Mouse (Mus musculus) CH12.LX (cell line): ENCODE measurements around the gene Atpaf1. TPM values are rescaled to one million over a fixed set of nuclear protein-coding genes. Genes with fewer than 3 reads are reported as not detected.

ENCODE experiments used
- DNase-seq: peaks from one replicate; pipeline ENCODE4 v3.0.0-alpha.2; 2013; ENCODE audit errors: extremely low read depth
- H3K27ac ChIP-seq: 2 replicates; pipeline ENCODE4 v1.5.1; 2012; ENCODE audit warnings: low read depth, mild to moderate bottlenecking, control low read depth, moderate library complexity; ENCODE audit not compliant: insufficient read depth
- H3K27me3 ChIP-seq: replicated peaks from 2 replicates; pipeline ENCODE3; 2012; ENCODE audit warnings: inconsistent platforms
- H3K36me3 ChIP-seq, 2 experiments: replicated peaks in 1 of 2; 2 replicates each; pipeline versions ENCODE3 to v1.6.1; 2012; ENCODE audit warnings: inconsistent platforms in 1 of 2, low read length in 1 of 2, mild to moderate bottlenecking in 1 of 2, mixed read lengths in 1 of 2, moderate library complexity in 1 of 2; ENCODE audit not compliant: control insufficient read depth in 1 of 2, insufficient read depth in 1 of 2
- H3K4me1 ChIP-seq, 2 experiments: 2 replicates each; pipeline ENCODE4 v1.6.1; 2012; ENCODE audit warnings: inconsistent platforms in 1 of 2, moderate library complexity in 1 of 2; ENCODE audit not compliant: insufficient read depth in 2 of 2, control insufficient read depth in 1 of 2
- H3K4me2 ChIP-seq: 2 replicates; pipeline ENCODE4 v1.6.1; 2012; ENCODE audit warnings: low read depth, mild to moderate bottlenecking, control low read depth; ENCODE audit not compliant: poor library complexity, insufficient read depth, severe bottlenecking
- H3K4me3 ChIP-seq, 3 experiments: fragments of 150-350 bp in 1 of 3; sonication (generic) in 1 of 3; replicated peaks in 1 of 3; 2 replicates each; pipeline versions ENCODE3 to v1.5.1; 2011 to 2012; ENCODE audit warnings: low read depth in 2 of 3, low read length in 2 of 3, mild to moderate bottlenecking in 2 of 3, moderate library complexity in 2 of 3, control low read depth in 1 of 3, improper control_type of control experiment in 1 of 3, inconsistent platforms in 1 of 3, mixed read lengths in 1 of 3; ENCODE audit not compliant: poor library complexity in 1 of 3
- H3K79me2 ChIP-seq: replicated peaks from 2 replicates; pipeline ENCODE4 v1.6.1; 2012; ENCODE audit warnings: mild to moderate bottlenecking, moderate library complexity; ENCODE audit not compliant: control insufficient read depth, poor library complexity, insufficient read depth, severe bottlenecking; ENCODE audit errors: extremely low read depth
- H3K9ac ChIP-seq: 2 replicates; pipeline ENCODE4 v1.6.1; 2012; ENCODE audit warnings: low read depth, mild to moderate bottlenecking, control low read depth, moderate library complexity; ENCODE audit not compliant: insufficient read depth
- H3K9me3 ChIP-seq: replicated peaks from 2 replicates; pipeline ENCODE3; 2012; ENCODE audit warnings: low read length, inconsistent platforms, mixed read lengths
- BHLHE40 ChIP-seq: IDR thresholded peaks from 2 replicates; pipeline ENCODE4 v1.6.1; 2011; ENCODE audit warnings: mild to moderate bottlenecking, low read depth, low read length, improper control_type of control experiment
- CHD1 ChIP-seq: IDR thresholded peaks from 2 replicates; pipeline ENCODE4 v1.6.1; 2012; ENCODE audit warnings: low read depth, low read length, improper control_type of control experiment, inconsistent platforms
- CHD2 ChIP-seq: IDR thresholded peaks from 2 replicates; pipeline ENCODE4 v1.6.1; 2011; ENCODE audit warnings: low read length, improper control_type of control experiment
- CTCF ChIP-seq, 2 experiments: IDR thresholded peaks in 1 of 2; conservative IDR thresholded peaks in 1 of 2; 2 replicates each; pipeline ENCODE4 v1.5.1; 2011 to 2012; ENCODE audit warnings: low read depth in 2 of 2, low read length in 2 of 2, improper control_type of control experiment in 1 of 2, inconsistent platforms in 1 of 2, mild to moderate bottlenecking in 1 of 2, moderate library complexity in 1 of 2
- E2F4 ChIP-seq: IDR thresholded peaks from 2 replicates; pipeline ENCODE4 v1.6.1; 2011; ENCODE audit warnings: low read depth, low read length, improper control_type of control experiment; ENCODE audit not compliant: insufficient replicate concordance
- ELF1 ChIP-seq: IDR thresholded peaks from 2 replicates; pipeline ENCODE4 v1.6.1; 2014; ENCODE audit warnings: low read depth, mild to moderate bottlenecking, inconsistent platforms, low read length, improper control_type of control experiment
- EP300 ChIP-seq: IDR thresholded peaks from 2 replicates; pipeline ENCODE4 v1.6.1; 2011; ENCODE audit warnings: low read length, improper control_type of control experiment
- ETS1 ChIP-seq: conservative IDR thresholded peaks from 2 replicates; pipeline ENCODE4 v1.6.1; 2012; ENCODE audit warnings: low read depth, mild to moderate bottlenecking, inconsistent platforms, low read length, improper control_type of control experiment, moderate library complexity
- GABPA ChIP-seq: IDR thresholded peaks from 2 replicates; pipeline ENCODE4 v1.6.1; 2012; ENCODE audit warnings: low read depth, low read length, improper control_type of control experiment, inconsistent platforms; ENCODE audit not compliant: insufficient replicate concordance
- HCFC1 ChIP-seq: IDR thresholded peaks from 2 replicates; pipeline ENCODE4 v1.6.1; 2012; ENCODE audit warnings: low read depth, mild to moderate bottlenecking, inconsistent platforms, low read length, improper control_type of control experiment
- IRF4 ChIP-seq: IDR thresholded peaks from 2 replicates; pipeline ENCODE4 v1.6.1; 2014; ENCODE audit warnings: low read depth, mild to moderate bottlenecking, inconsistent platforms, low read length, improper control_type of control experiment
- JUN ChIP-seq: IDR thresholded peaks from 2 replicates; pipeline ENCODE4 v1.6.1; 2011; ENCODE audit warnings: low read depth, mild to moderate bottlenecking, low read length, improper control_type of control experiment, moderate library complexity; ENCODE audit not compliant: insufficient read depth
- JUND ChIP-seq: conservative IDR thresholded peaks from 2 replicates; pipeline ENCODE4 v1.6.1; 2011; ENCODE audit warnings: low read depth, low read length, improper control_type of control experiment
- KAT2A ChIP-seq: IDR thresholded peaks from 2 replicates; pipeline ENCODE4 v1.6.1; 2012; ENCODE audit warnings: low read length, improper control_type of control experiment, inconsistent platforms; ENCODE audit not compliant: insufficient replicate concordance
- MAFK ChIP-seq: IDR thresholded peaks from 2 replicates; pipeline ENCODE4 v1.6.1; 2011; ENCODE audit warnings: low read length, improper control_type of control experiment; ENCODE audit not compliant: insufficient replicate concordance
- MAX ChIP-seq: IDR thresholded peaks from 2 replicates; pipeline ENCODE4 v1.6.1; 2011; ENCODE audit warnings: low read length, improper control_type of control experiment
- MAZ ChIP-seq: IDR thresholded peaks from 2 replicates; pipeline ENCODE4 v1.6.1; 2012; ENCODE audit warnings: low read depth, mild to moderate bottlenecking, inconsistent platforms, low read length, improper control_type of control experiment, moderate library complexity
- MEF2A ChIP-seq: IDR thresholded peaks from 2 replicates; pipeline ENCODE4 v1.6.1; 2014; ENCODE audit warnings: low read depth, mild to moderate bottlenecking, inconsistent platforms, low read length, improper control_type of control experiment, borderline replicate concordance
- MXI1 ChIP-seq: IDR thresholded peaks from 2 replicates; pipeline ENCODE4 v1.6.1; 2011; ENCODE audit warnings: mild to moderate bottlenecking, low read depth, low read length, improper control_type of control experiment
- MYC ChIP-seq: IDR thresholded peaks from 2 replicates; pipeline ENCODE4 v1.6.1; 2011; ENCODE audit warnings: low read depth, mild to moderate bottlenecking, improper control_type of control experiment, low read length
- NELFE ChIP-seq: IDR thresholded peaks from 2 replicates; pipeline ENCODE4 v1.6.1; 2011; ENCODE audit warnings: low read depth, low read length, improper control_type of control experiment
- NRF1 ChIP-seq: IDR thresholded peaks from 2 replicates; pipeline ENCODE4 v1.6.1; 2014; ENCODE audit warnings: low read depth, mild to moderate bottlenecking, inconsistent platforms, low read length, improper control_type of control experiment, moderate library complexity
- PAX5 ChIP-seq: IDR thresholded peaks from 2 replicates; pipeline ENCODE4 v1.6.1; 2012; ENCODE audit warnings: low read length, inconsistent platforms, mixed read lengths
- POLR2A ChIP-seq: IDR thresholded peaks from 2 replicates; pipeline ENCODE4 v1.6.1; 2011; ENCODE audit warnings: low read depth, mild to moderate bottlenecking, improper control_type of control experiment, low read length
- POLR2AphosphoS2 ChIP-seq: IDR thresholded peaks from 2 replicates; pipeline ENCODE4 v1.6.1; 2011; ENCODE audit warnings: low read depth, low read length, improper control_type of control experiment
- RAD21 ChIP-seq: IDR thresholded peaks from 2 replicates; pipeline ENCODE4 v1.6.1; 2011; ENCODE audit warnings: low read depth, mild to moderate bottlenecking, low read length, improper control_type of control experiment, moderate library complexity
- RCOR1 ChIP-seq: conservative IDR thresholded peaks from 2 replicates; pipeline ENCODE4 v1.6.1; 2012; ENCODE audit warnings: low read depth, mild to moderate bottlenecking, inconsistent platforms, low read length, improper control_type of control experiment
- SIN3A ChIP-seq: IDR thresholded peaks from 2 replicates; pipeline ENCODE4 v1.6.1; 2012; ENCODE audit warnings: low read length, improper control_type of control experiment, inconsistent platforms
- SMC3 ChIP-seq: IDR thresholded peaks from 2 replicates; pipeline ENCODE4 v1.6.1; 2011; ENCODE audit warnings: low read depth, low read length, improper control_type of control experiment
- TBP ChIP-seq: conservative IDR thresholded peaks from 2 replicates; pipeline ENCODE4 v1.6.1; 2011; ENCODE audit warnings: low read depth, low read length, improper control_type of control experiment
- TCF12 ChIP-seq: IDR thresholded peaks from 2 replicates; pipeline ENCODE4 v1.6.1; 2014; ENCODE audit warnings: low read depth, mild to moderate bottlenecking, inconsistent platforms, low read length, improper control_type of control experiment
- UBTF ChIP-seq: IDR thresholded peaks from 2 replicates; pipeline ENCODE4 v1.6.1; 2012; ENCODE audit warnings: low read depth, mild to moderate bottlenecking, inconsistent platforms, low read length, improper control_type of control experiment, moderate library complexity
- USF1 ChIP-seq: IDR thresholded peaks from 2 replicates; pipeline ENCODE4 v1.6.1; 2014; ENCODE audit warnings: low read depth, mild to moderate bottlenecking, inconsistent platforms, low read length, improper control_type of control experiment
- USF2 ChIP-seq: conservative IDR thresholded peaks from 2 replicates; pipeline ENCODE4 v1.6.1; 2011; ENCODE audit warnings: low read depth, low read length, improper control_type of control experiment
- ZC3H11A ChIP-seq: IDR thresholded peaks from 2 replicates; pipeline ENCODE4 v1.6.1; 2012; ENCODE audit warnings: low read depth, mild to moderate bottlenecking, inconsistent platforms, low read length, improper control_type of control experiment
- ZKSCAN1 ChIP-seq: IDR thresholded peaks from 2 replicates; pipeline ENCODE4 v1.6.1; 2012; ENCODE audit warnings: low read depth, inconsistent platforms, low read length, improper control_type of control experiment, borderline replicate concordance
- ZMIZ1 ChIP-seq: IDR thresholded peaks from 2 replicates; pipeline ENCODE4 v1.6.1; 2012; ENCODE audit warnings: low read depth, mild to moderate bottlenecking, inconsistent platforms, low read length, improper control_type of control experiment
- ZNF384 ChIP-seq: IDR thresholded peaks from 2 replicates; pipeline ENCODE4 v1.6.1; 2012; ENCODE audit warnings: low read depth, low read length, improper control_type of control experiment, inconsistent platforms
- dilution Hi-C: fragments of 300-500 bp; cut with MboI; formaldehyde crosslinking; loops from 2 replicates; pipeline ENCODE4 v1.14.3; 2020; ENCODE audit warnings: low sequenced_read_pairs; ENCODE audit not compliant: extremely low pct_unique_long_range_greater_than_20kb, extremely low pct_ligation_motif_present
- in situ Hi-C: fragments of 300-500 bp; cut with MboI; formaldehyde crosslinking; loops from 3 replicates; pipeline ENCODE4 v1.14.3; 2019; ENCODE audit warnings: low sequenced_read_pairs, low pct_ligation_motif_present, low pct_unique_long_range_greater_than_20kb, mixed read lengths
- polyA plus RNA-seq: library from polyadenylated mRNA; unstranded; fragments of >175 nt; gene quantifications from 2 replicates; pipeline ENCODE4 v1.2.1, GENCODE M21; 2012; ENCODE audit warnings: low read depth; ENCODE audit not compliant: insufficient read length
- total RNA-seq, 2 experiments: library from RNA; depleted of rRNA; stranded (reverse); fragments of 300-350 nt in 1 of 2; fragments of >200 nt in 1 of 2; gene quantifications; 2 replicates each; pipeline ENCODE4 v1.2.3; 2012 to 2014

The Atpaf1 gene
- total and polyA plus RNA-seq, 3 experiments, result 24.3 to 36.3 (median 27.7) TPM

DNA sequence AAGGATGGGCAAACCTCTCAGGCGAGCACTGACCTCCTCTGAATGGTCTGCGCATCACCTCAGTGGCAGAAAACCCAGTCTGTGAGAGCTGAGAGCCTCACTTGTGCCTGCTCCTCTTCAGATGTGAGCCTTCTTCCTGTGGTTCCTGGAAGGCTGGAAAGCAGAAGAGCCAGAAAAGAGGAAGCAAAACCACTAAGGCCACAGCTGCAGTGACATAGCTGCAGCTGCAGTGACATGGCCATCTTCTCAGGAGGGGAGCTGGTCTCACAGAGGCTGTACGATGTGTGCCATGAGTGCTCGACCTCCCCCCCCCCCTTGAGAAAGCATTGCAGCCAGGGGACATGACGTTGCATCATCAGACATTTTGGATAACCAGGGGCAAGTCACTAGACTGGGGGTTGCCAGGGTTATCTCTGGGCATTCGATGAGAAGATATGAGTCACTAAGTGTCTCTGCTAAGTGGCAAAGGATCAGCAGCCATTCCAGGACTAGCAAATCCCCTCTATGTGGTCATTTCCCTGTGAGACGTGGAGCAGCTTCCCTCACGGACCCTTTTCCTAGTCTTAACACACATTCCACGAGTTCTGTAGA, 72.8 kb downstream of the Atpaf1 start:
- no peaks in the 10 kb centered on the region for H3K9me3 ChIP-seq
- in situ Hi-C loops, result no loop called here
- peak; percentile 88 for DNase-seq
- no peak overlapping the region for H3K4me2 ChIP-seq
- H3K9ac ChIP-seq, result peak overlapping the region; percentile 27
- peaks cover 57 to 88% of the 10 kb centered on the region in 2 experiments for H3K36me3 ChIP-seq
- H3K79me2 ChIP-seq, result no peaks in the 10 kb centered on the region; the same call in 1 of the 2 replicates
- peak overlapping the region in 1 of 3 experiments; percentile 19 for H3K4me3 ChIP-seq
- dilution Hi-C loops, result no loop called here
- TF ChIP-seq MAFK, result peak; percentile 60; the same call in 1 of the 2 replicates
- no peak for TF ChIP-seq ZKSCAN1
- TF ChIP-seq POLR2AphosphoS2, result peak; percentile 30; the same call in 1 of the 2 replicates
- TF ChIP-seq KAT2A, result 0 out of 2 replicates have a peak, but pooled peaks have one; percentile 38
- peak; percentile 90 for TF ChIP-seq SIN3A
- TF ChIP-seq PAX5, result no peak
- peak; percentile 91 for TF ChIP-seq IRF4
- no peak for TF ChIP-seq USF2
- TF ChIP-seq MEF2A, result peak; percentile 79
- TF ChIP-seq GABPA, result no peak
- TF ChIP-seq CHD2, result peak; percentile 59; the same call in 1 of the 2 replicates
- peak; percentile 48; the same call in 1 of the 2 replicates for TF ChIP-seq ELF1
- TF ChIP-seq USF1, result no peak
- peak; percentile 16; the same call in 1 of the 2 replicates for TF ChIP-seq ZNF384
- 0 out of 2 replicates have a peak, but pooled peaks have one; percentile 4 for TF ChIP-seq JUND
- TF ChIP-seq MXI1, result peak; percentile 59
- TF ChIP-seq UBTF, result no peak
- no peak for TF ChIP-seq CTCF (conservative IDR thresholded peaks at IDR 0.05 in 1 of 2, IDR thresholded peaks at IDR 0.05 in 1 of 2; ENCODE audit: low read depth in 2 of 2, low read length in 2 of 2)
- TF ChIP-seq BHLHE40, result peak; percentile 80
- TF ChIP-seq NELFE, result no peak
- peak; percentile 92 for TF ChIP-seq ETS1
- no peak for TF ChIP-seq JUN
- peak; percentile 61; the same call in 1 of the 2 replicates for TF ChIP-seq CHD1
- peak; percentile 95 for TF ChIP-seq EP300
- peak; percentile 39 for TF ChIP-seq HCFC1
- TF ChIP-seq E2F4, result no peak
- 0 out of 2 replicates have a peak, but pooled peaks have one; percentile 65 for TF ChIP-seq RCOR1
- TF ChIP-seq ZC3H11A, result no peak
- peak; percentile 97 for TF ChIP-seq TCF12
- TF ChIP-seq TBP, result no peak
- TF ChIP-seq ZMIZ1, result peak; percentile 57; the same call in 1 of the 2 replicates
- TF ChIP-seq POLR2A, result peak; percentile 32; the same call in 1 of the 2 replicates
- TF ChIP-seq MYC, result peak; percentile 84
- 0 out of 2 replicates have a peak, but pooled peaks have one; percentile 0 for TF ChIP-seq RAD21
- TF ChIP-seq SMC3, result peak; percentile 31
- peak; percentile 37 for TF ChIP-seq NRF1
- TF ChIP-seq MAX, result peak; percentile 58
- TF ChIP-seq MAZ, result peak; percentile 91
- H3K4me1 ChIP-seq, result peaks cover 22 to 53% of the 10 kb centered on the region in 2 experiments
- H3K27ac ChIP-seq, result peak overlapping the region; percentile 96
- no peaks in the 10 kb centered on the region for H3K27me3 ChIP-seq
